Mouse (Mus musculus): ENCODE measurements at regions not wholly inside any gene's neighbourhood (a gene's known extent, or its start where the extent isn't known, plus 50 kb on each side); places are given as distances from the start of the nearest gene placed in this dataset.
A peak's percentile ranks its signal among the peaks of the same experiment; 100 is the strongest.

- ATAC-seq (ENCODE audit: insufficient number of reproducible peaks, insufficient read depth, low FRiP score, low read depth), result no peak
These were observed 262.3 kb upstream of the Habp2 start for GRCm38 (mm10) chr19:56024599-56024998.

GRCm38 (mm10) chr19:56029428-56030281 is 257.3 kb upstream of the Habp2 start:
- no peaks in the 10 kb centered on the region for H3K36me3 ChIP-seq (ENCODE audit: control insufficient read depth, insufficient read depth, low read length)
- H3K9me3 ChIP-seq (ENCODE audit: control insufficient read depth, low read length), result no peaks in the 10 kb centered on the region
- ATAC-seq (ENCODE audit: insufficient number of reproducible peaks, insufficient read depth, low FRiP score, low read depth), result 0 out of 2 replicates have a peak, but pooled peaks have one; percentile 35
- no peak overlapping the region for H3K4me3 ChIP-seq (ENCODE audit: control insufficient read depth in 1 of 2, insufficient read depth in 1 of 2, low read depth in 1 of 2, low read length in 2 of 2)
- no peaks in the 10 kb centered on the region; a peak in 1 of 4 replicates for H3K4me1 ChIP-seq (ENCODE audit: control insufficient read depth in 2 of 2, insufficient read depth in 2 of 2, low read length in 2 of 2)
- no peak overlapping the region; a peak in 1 of 4 replicates for H3K27ac ChIP-seq (replicated peaks in 1 of 2; ENCODE audit: control insufficient read depth in 1 of 2, insufficient read depth in 1 of 2, low read depth in 2 of 2, low read length in 2 of 2)
- H3K4me2 ChIP-seq (ENCODE audit: low read length), result no peak overlapping the region
- H3K27me3 ChIP-seq (ENCODE audit: control insufficient read depth, insufficient read depth, low read length), result no peaks in the 10 kb centered on the region
- 49% methylated on average over 21 of the region's 21 CpGs for WGBS
- H3K9ac ChIP-seq (ENCODE audit: low read length), result no peak overlapping the region

More at GRCm38 (mm10) chr19:56024599-56024998, 262.3 kb upstream of the Habp2 start:
- no peak overlapping the region for H3K27ac ChIP-seq (replicated peaks in 1 of 2; ENCODE audit: control insufficient read depth in 1 of 2, insufficient read depth in 1 of 2, low read depth in 2 of 2, low read length in 2 of 2)
- H3K9ac ChIP-seq (ENCODE audit: low read length), result no peak overlapping the region
- H3K9me3 ChIP-seq (ENCODE audit: control insufficient read depth, low read length), result no peaks in the 10 kb centered on the region
- no peak overlapping the region for H3K4me2 ChIP-seq (ENCODE audit: low read length)
- H3K36me3 ChIP-seq (ENCODE audit: control insufficient read depth, insufficient read depth, low read length), result no peaks in the 10 kb centered on the region
- H3K4me1 ChIP-seq (ENCODE audit: control insufficient read depth in 2 of 2, insufficient read depth in 2 of 2, low read length in 2 of 2), result no peaks in the 10 kb centered on the region; a peak in 1 of 4 replicates
- 71% methylated on average over 4 of the region's 4 CpGs for WGBS
- H3K27me3 ChIP-seq (ENCODE audit: control insufficient read depth, insufficient read depth, low read length), result no peaks in the 10 kb centered on the region
- H3K4me3 ChIP-seq (ENCODE audit: control insufficient read depth in 1 of 2, insufficient read depth in 1 of 2, low read depth in 1 of 2, low read length in 2 of 2), result no peak overlapping the region

- no peak overlapping the region for H3K9ac ChIP-seq (ENCODE audit: low read length)
- 66% methylated on average over 4 of the region's 4 CpGs for WGBS
- H3K27me3 ChIP-seq (ENCODE audit: control insufficient read depth, insufficient read depth, low read length), result no peaks in the 10 kb centered on the region
- no peak overlapping the region for H3K4me2 ChIP-seq (ENCODE audit: low read length)
- no peaks in the 10 kb centered on the region for H3K36me3 ChIP-seq (ENCODE audit: control insufficient read depth, insufficient read depth, low read length)
- no peak overlapping the region for H3K27ac ChIP-seq (replicated peaks in 1 of 2; ENCODE audit: control insufficient read depth in 1 of 2, insufficient read depth in 1 of 2, low read depth in 2 of 2, low read length in 2 of 2)
- H3K4me3 ChIP-seq (ENCODE audit: control insufficient read depth in 1 of 2, insufficient read depth in 1 of 2, low read depth in 1 of 2, low read length in 2 of 2), result no peak overlapping the region
- H3K4me1 ChIP-seq (ENCODE audit: control insufficient read depth in 2 of 2, insufficient read depth in 2 of 2, low read length in 2 of 2), result no peaks in the 10 kb centered on the region; a peak in 1 of 4 replicates
- no peaks in the 10 kb centered on the region for H3K9me3 ChIP-seq (ENCODE audit: control insufficient read depth, low read length)
- no peak for ATAC-seq (ENCODE audit: insufficient number of reproducible peaks, insufficient read depth, low FRiP score, low read depth)
These were observed 256.5 kb upstream of the Habp2 start for GRCm38 (mm10) chr19:56030401-56030925.

- Histone ChIP-seq H3K9me3 (ENCODE audit: control insufficient read depth, low read length) (no peaks in the 10 kb centered on the region), H3K36me3 (ENCODE audit: control insufficient read depth, insufficient read depth, low read length) (no peaks in the 10 kb centered on the region), H3K4me1 (ENCODE audit: control insufficient read depth in 2 of 2, insufficient read depth in 2 of 2, low read length in 2 of 2) (no peaks in the 10 kb centered on the region; a peak in 1 of 4 replicates), H3K27ac (replicated peaks in 1 of 2; ENCODE audit: control insufficient read depth in 1 of 2, insufficient read depth in 1 of 2, low read depth in 2 of 2, low read length in 2 of 2) (no peak overlapping the region), H3K4me3 (ENCODE audit: control insufficient read depth in 1 of 2, insufficient read depth in 1 of 2, low read depth in 1 of 2, low read length in 2 of 2) (no peak overlapping the region), H3K9ac (ENCODE audit: low read length) (no peak overlapping the region), H3K27me3 (ENCODE audit: control insufficient read depth, insufficient read depth, low read length) (no peaks in the 10 kb centered on the region), H3K4me2 (ENCODE audit: low read length) (no peak overlapping the region)
- no peak for ATAC-seq (ENCODE audit: insufficient number of reproducible peaks, insufficient read depth, low FRiP score, low read depth)
- 50% methylated on average over 4 of the region's 4 CpGs for whole genome bisulfite sequencing
These were observed 252.4 kb upstream of the Habp2 start for GRCm38 (mm10) chr19:56034552-56034951.

- Histone ChIP-seq H3K4me1 (ENCODE audit: control insufficient read depth in 2 of 2, insufficient read depth in 2 of 2, low read length in 2 of 2) (no peaks in the 10 kb centered on the region), H3K36me3 (ENCODE audit: control insufficient read depth, insufficient read depth, low read length) (no peaks in the 10 kb centered on the region), H3K27me3 (ENCODE audit: control insufficient read depth, insufficient read depth, low read length) (no peaks in the 10 kb centered on the region), H3K4me2 (ENCODE audit: low read length) (no peak overlapping the region), H3K9me3 (ENCODE audit: control insufficient read depth, low read length) (no peaks in the 10 kb centered on the region), H3K4me3 (ENCODE audit: control insufficient read depth in 1 of 2, insufficient read depth in 1 of 2, low read depth in 1 of 2, low read length in 2 of 2) (no peak overlapping the region), H3K27ac (replicated peaks in 1 of 2; ENCODE audit: control insufficient read depth in 1 of 2, insufficient read depth in 1 of 2, low read depth in 2 of 2, low read length in 2 of 2) (no peak overlapping the region), H3K9ac (ENCODE audit: low read length) (no peak overlapping the region)
- ATAC-seq (ENCODE audit: insufficient number of reproducible peaks, insufficient read depth, low FRiP score, low read depth), result no peak
- 85% methylated on average over 3 of the region's 3 CpGs for WGBS
These were observed 249.4 kb upstream of the Habp2 start for GRCm38 (mm10) chr19:56037584-56037983.

GRCm38 (mm10) chr19:56039091-56040004 is 247.6 kb upstream of the Habp2 start:
- H3K4me1 ChIP-seq (ENCODE audit: control insufficient read depth in 2 of 2, insufficient read depth in 2 of 2, low read length in 2 of 2), result no peaks in the 10 kb centered on the region
- WGBS, result 81% methylated on average over 17 of the region's 17 CpGs
- no peaks in the 10 kb centered on the region for H3K9me3 ChIP-seq (ENCODE audit: control insufficient read depth, low read length)
- no peak overlapping the region for H3K27ac ChIP-seq (replicated peaks in 1 of 2; ENCODE audit: control insufficient read depth in 1 of 2, insufficient read depth in 1 of 2, low read depth in 2 of 2, low read length in 2 of 2)
- no peak overlapping the region for H3K4me2 ChIP-seq (ENCODE audit: low read length)
- no peaks in the 10 kb centered on the region for H3K36me3 ChIP-seq (ENCODE audit: control insufficient read depth, insufficient read depth, low read length)
- ATAC-seq (ENCODE audit: insufficient number of reproducible peaks, insufficient read depth, low FRiP score, low read depth), result no peak
- no peaks in the 10 kb centered on the region for H3K27me3 ChIP-seq (ENCODE audit: control insufficient read depth, insufficient read depth, low read length)
- no peak overlapping the region for H3K9ac ChIP-seq (ENCODE audit: low read length)
- no peak overlapping the region for H3K4me3 ChIP-seq (ENCODE audit: control insufficient read depth in 1 of 2, insufficient read depth in 1 of 2, low read depth in 1 of 2, low read length in 2 of 2)

GRCm38 (mm10) chr19:56041930-56042329 is 245.0 kb upstream of the Habp2 start:
- no peak for ATAC-seq (ENCODE audit: insufficient number of reproducible peaks, insufficient read depth, low FRiP score, low read depth)
- no peak overlapping the region for H3K4me2 ChIP-seq (ENCODE audit: low read length)
- H3K4me1 ChIP-seq (ENCODE audit: control insufficient read depth in 2 of 2, insufficient read depth in 2 of 2, low read length in 2 of 2), result no peaks in the 10 kb centered on the region
- no peaks in the 10 kb centered on the region for H3K36me3 ChIP-seq (ENCODE audit: control insufficient read depth, insufficient read depth, low read length)
- no peaks in the 10 kb centered on the region for H3K9me3 ChIP-seq (ENCODE audit: control insufficient read depth, low read length)
- no peak overlapping the region for H3K4me3 ChIP-seq (ENCODE audit: control insufficient read depth in 1 of 2, insufficient read depth in 1 of 2, low read depth in 1 of 2, low read length in 2 of 2)
- WGBS, result 83% methylated on average over 3 of the region's 3 CpGs
- no peak overlapping the region for H3K9ac ChIP-seq (ENCODE audit: low read length)
- no peaks in the 10 kb centered on the region for H3K27me3 ChIP-seq (ENCODE audit: control insufficient read depth, insufficient read depth, low read length)
- H3K27ac ChIP-seq (replicated peaks in 1 of 2; ENCODE audit: control insufficient read depth in 1 of 2, insufficient read depth in 1 of 2, low read depth in 2 of 2, low read length in 2 of 2), result no peak overlapping the region
